Mouse (Mus musculus) midbrain, embryonic 11.5 days (tissue): ENCODE measurements around the gene 4930519G04Rik. TPM values are rescaled to one million over a fixed set of nuclear protein-coding genes. Genes with fewer than 3 reads are reported as not detected.

Experiments
- ATAC-seq: fragments of 200-750 bp; cut with Nextera tagmentation; 2 replicates; pipeline ENCODE4 v1.8.0; 2017; ENCODE audit warnings: moderate TSS enrichment, moderate library complexity; ENCODE audit not compliant: low FRiP score
- DNase-seq: peaks from one replicate; pipeline ENCODE4 v3.0.0; 2015; ENCODE audit warnings: low spot score; ENCODE audit errors: missing footprints
- H3K27ac ChIP-seq: fragments of 300-500 bp; sonication (generic); 2 replicates; pipeline ENCODE4 v1.5.1; 2014; ENCODE audit warnings: low read depth, low read length
- H3K27me3 ChIP-seq: fragments of 300-500 bp; sonication (generic); 2 replicates; pipeline ENCODE4 v1.6.1; 2014; ENCODE audit warnings: mild to moderate bottlenecking, low read length, moderate library complexity, mixed read lengths; ENCODE audit not compliant: control insufficient read depth, insufficient read depth
- H3K36me3 ChIP-seq: fragments of 300-500 bp; sonication (generic); 2 replicates; pipeline ENCODE4 v1.6.1; 2014; ENCODE audit warnings: mild to moderate bottlenecking, low read length, moderate library complexity, mixed read lengths; ENCODE audit not compliant: control insufficient read depth, insufficient read depth
- H3K4me1 ChIP-seq: fragments of 300-500 bp; sonication (generic); 2 replicates; pipeline ENCODE4 v1.6.1; 2014; ENCODE audit warnings: low read length; ENCODE audit not compliant: control insufficient read depth, insufficient read depth
- H3K4me2 ChIP-seq: fragments of 300-500 bp; sonication (generic); 2 replicates; pipeline ENCODE4 v1.6.1; 2014; ENCODE audit warnings: mild to moderate bottlenecking, moderate library complexity
- H3K4me3 ChIP-seq: fragments of 300-500 bp; sonication (generic); 2 replicates; pipeline ENCODE4 v1.5.1; 2014; ENCODE audit warnings: low read depth, low read length
- H3K9ac ChIP-seq: fragments of 300-500 bp; sonication (generic); 2 replicates; pipeline ENCODE4 v1.6.1; 2014; ENCODE audit warnings: low read length
- H3K9me3 ChIP-seq: fragments of 300-500 bp; sonication (generic); 2 replicates; pipeline ENCODE4 v1.6.1; 2016; ENCODE audit warnings: low read length; ENCODE audit not compliant: control insufficient read depth
- WGBS: fragments of 180-500 bp; shearing (Covaris S2); extraction: QIAGEN DNeasy Blood & Tissue Kit; methylation state at CpG from one replicate; pipeline ENCODE4 v1.1.7; 2014; 5-methylcytosine and 5-hydroxymethylcytosine counted together
- microRNA-seq: library from miRNA; unstranded; fragments of <30 nt; microRNA quantifications from one replicate; pipeline ENCODE4, GENCODE M21; 2017
- polyA plus RNA-seq: library from polyadenylated mRNA; unstranded; fragments of >200 nt; fragmentation: Nextera tagmentation; extraction: Ambion mirVana; gene quantifications from 2 replicates; pipeline ENCODE4 v1.2.1, GENCODE M21; 2014

The 4930519G04Rik gene
- polyA plus RNA-seq, 1 experiment from 2014 or later: not detected

- ATAC-seq (no peak), DNase-seq (no peak)
- Histone ChIP-seq H3K36me3 (no peaks in the 10 kb centered on the region), H3K9ac (no peak overlapping the region), H3K4me3 (no peak overlapping the region), H3K27me3 (no peaks in the 10 kb centered on the region), H3K27ac (no peak overlapping the region), H3K4me2 (no peak overlapping the region), H3K4me1 (peaks cover 3% of the 10 kb centered on the region; the same call in 1 of the 2 replicates), H3K9me3 (0 out of 2 replicates have a peak, but pooled peaks cover 2% of the 10 kb centered on the region)
- WGBS: 73% methylated on average over 9 of the region's 9 CpGs
These were observed 73.3 kb downstream of the 4930519G04Rik start for GRCm38 (mm10) chr5:114926753-114927152.

- Histone ChIP-seq H3K36me3 (no peaks in the 10 kb centered on the region), H3K27me3 (no peaks in the 10 kb centered on the region), H3K4me2 (no peak overlapping the region), H3K4me1 (no peaks in the 10 kb centered on the region), H3K27ac (no peak overlapping the region), H3K4me3 (no peak overlapping the region), H3K9ac (no peak overlapping the region), H3K9me3 (no peaks in the 10 kb centered on the region)
- ATAC-seq (no peak), DNase-seq (peak; percentile 59)
- 66% methylated on average over 5 of the region's 5 CpGs for WGBS
These were observed 78.2 kb downstream of the 4930519G04Rik start for GRCm38 (mm10) chr5:114931626-114932025.

- H3K4me1 ChIP-seq: no peaks in the 10 kb centered on the region
- whole genome bisulfite sequencing: 82% methylated on average over 8 of the region's 8 CpGs
These were observed 79.7 kb downstream of the 4930519G04Rik start for GRCm38 (mm10) chr5:114933206-114933605.

More at GRCm38 (mm10) chr5:114933206-114933605, 79.7 kb downstream of the 4930519G04Rik start:
- Histone ChIP-seq H3K4me3 (no peak overlapping the region), H3K36me3 (no peaks in the 10 kb centered on the region), H3K9me3 (no peaks in the 10 kb centered on the region), H3K27me3 (no peaks in the 10 kb centered on the region), H3K4me2 (no peak overlapping the region), H3K27ac (no peak overlapping the region), H3K9ac (no peak overlapping the region)
- peak; percentile 73 for DNase-seq
- ATAC-seq: no peak

Small RNAs within 50 kb of the gene (microRNA-seq; reads per million reads assigned to microRNA genes)
- 74.5 reads per million, percentile 49 among the genes with 10 or more reads in this experiment for gene Mir6240

Other genes with a start within 250 kb of the 4930519G04Rik start
- 0.26 TPM in 1 of 2 replicates, not detected in the other for gene Trpv4, start 195.2 kb upstream of the 4930519G04Rik start, polyA plus RNA-seq
- 63.8 and 67.1 TPM in 2 replicates for gene Gltp, start 162.7 kb upstream of the 4930519G04Rik start, polyA plus RNA-seq
- 13.7 and 17.4 TPM in 2 replicates for gene Tchp, start 145.9 kb upstream of the 4930519G04Rik start, polyA plus RNA-seq
- 64.7 and 71.9 TPM in 2 replicates for gene Ankrd13a, start 79.0 kb upstream of the 4930519G04Rik start, polyA plus RNA-seq
- gene Git2, start 78.1 kb upstream of the 4930519G04Rik start, polyA plus RNA-seq: 29.5 and 30.0 TPM in 2 replicates
- gene 1500011B03Rik, start 30.2 kb upstream of the 4930519G04Rik start, polyA plus RNA-seq: 150 and 157 TPM in 2 replicates
- 0.28 and 0.56 TPM in 2 replicates for gene Gm9936, start 5.0 kb downstream of the 4930519G04Rik start, polyA plus RNA-seq
- 1.3 and 1.8 TPM in 2 replicates for gene Oasl2, start 43.3 kb downstream of the 4930519G04Rik start, polyA plus RNA-seq
- not detected in 2 replicates for gene Oasl1, start 69.6 kb downstream of the 4930519G04Rik start, polyA plus RNA-seq
- 43.5 and 46.3 TPM in 2 replicates for gene 2210016L21Rik, start 88.5 kb downstream of the 4930519G04Rik start, polyA plus RNA-seq
- gene Hnf1a, start 117.4 kb downstream of the 4930519G04Rik start, polyA plus RNA-seq: not detected in 2 replicates
- gene Sppl3, start 157.5 kb downstream of the 4930519G04Rik start, polyA plus RNA-seq: 21.7 and 23.6 TPM in 2 replicates
- 23.2 and 26.6 TPM in 2 replicates for gene Gm10401, start 244.6 kb downstream of the 4930519G04Rik start, polyA plus RNA-seq